Mouse (Mus musculus) thymus, adult 2 months (tissue): ENCODE results near the gene Cxadr.

Experiments used
- CTCF ChIP-seq: fragments of 200-500 bp; IDR thresholded peaks from 2 replicates; pipeline ENCODE4 v1.5.1; 2012; ENCODE audit warnings: mild to moderate bottlenecking, control low read depth, low read length, moderate library complexity, borderline replicate concordance; ENCODE audit not compliant: control insufficient read depth, poor library complexity, insufficient read depth; ENCODE audit errors: extremely low read depth
- POLR2A ChIP-seq: fragments of 200-500 bp; IDR thresholded peaks from 2 replicates; pipeline ENCODE4 v1.6.1; 2012; ENCODE audit warnings: mild to moderate bottlenecking, low read length, control low read depth, moderate library complexity; ENCODE audit not compliant: control insufficient read depth, poor library complexity, insufficient read depth; ENCODE audit errors: extremely low read depth

DNA sequence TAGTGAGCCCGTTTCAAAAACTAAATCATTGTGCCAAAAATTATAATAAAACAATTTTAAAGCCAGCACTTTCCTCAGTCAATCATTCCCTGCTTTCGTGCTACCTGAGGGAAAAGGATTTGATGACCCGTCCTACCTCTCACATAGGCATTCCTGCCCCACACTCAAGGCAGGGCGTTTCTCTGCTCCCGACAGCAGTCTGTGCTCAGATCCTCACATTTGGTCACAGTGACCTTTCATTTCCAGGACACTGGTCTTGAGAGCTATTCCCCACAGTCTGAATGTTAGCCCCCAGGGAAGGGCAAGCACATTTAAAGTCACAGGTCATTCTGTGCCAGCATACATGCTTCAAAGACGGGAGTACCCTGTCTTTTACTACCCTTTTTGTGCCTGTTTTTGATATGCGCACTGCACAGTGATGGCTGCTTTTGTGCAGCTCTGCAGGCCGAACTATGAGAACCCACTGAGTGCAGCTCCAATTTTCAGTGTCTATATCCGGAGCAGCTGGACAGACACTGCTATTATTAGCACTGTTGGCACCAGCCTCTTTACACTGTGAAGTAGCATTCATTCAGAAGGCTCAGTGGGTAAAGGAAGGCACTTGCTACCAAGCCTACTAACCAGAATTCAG is 26.3 kb upstream of the Cxadr start:
- TF ChIP-seq CTCF (no peak), POLR2A (no peak)
